29 mouse cellular contexts compared by ENCODE assay signal in the genomic region with DNA sequence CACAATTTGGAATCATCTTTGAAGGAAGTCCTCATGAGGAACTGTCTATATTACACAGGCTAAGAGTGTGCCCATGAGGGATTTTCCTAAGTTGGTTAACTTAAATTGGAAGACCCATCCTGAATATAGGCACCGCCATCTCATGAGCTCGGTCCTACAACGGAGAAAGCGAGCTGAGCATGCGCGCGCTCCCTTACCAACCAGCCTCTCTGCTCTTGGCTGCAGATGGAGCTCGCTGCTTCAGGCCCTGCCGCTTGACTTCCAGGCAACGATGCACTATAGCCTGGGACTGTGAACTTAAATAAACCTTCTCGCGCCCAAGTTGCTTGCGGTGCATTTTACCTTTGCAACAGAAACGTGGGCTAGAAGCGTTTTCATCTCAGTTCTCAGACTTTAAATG.
"Had no signal": no experiment of that assay in that cellular context is flagged by ENCODE, and none has a peak within 500 bp of the region (broad histone marks: within the 10 kb centered on the region; RNA-seq: fewer than 3 reads in every experiment).

No protein-coding gene starts in this region.

- H3K36me3 ChIP-seq: heart, embryonic 13.5 days; heart, embryonic 15.5 days; hindbrain, embryonic 10.5 days; hindbrain, embryonic 12.5 days; intestine, embryonic 15.5 days; limb, embryonic 13.5 days; limb, embryonic 15.5 days; liver, embryonic 12.5 days had no signal

- H3K9ac ChIP-seq: heart, embryonic 13.5 days; heart, embryonic 15.5 days; hindbrain, embryonic 12.5 days; hindbrain, embryonic 14.5 days; intestine, embryonic 15.5 days; kidney, embryonic 15.5 days; limb, embryonic 13.5 days; limb, embryonic 15.5 days; liver, embryonic 12.5 days; liver, embryonic 14.5 days had no signal

- H3K27me3 ChIP-seq: heart, embryonic 13.5 days; heart, embryonic 15.5 days; hindbrain, embryonic 12.5 days; intestine, embryonic 15.5 days; kidney, embryonic 15.5 days; limb, embryonic 13.5 days; limb, embryonic 15.5 days; liver, embryonic 12.5 days had no signal

- H3K4me3 ChIP-seq: heart, adult 2 months; heart, embryonic 13.5 days; heart, embryonic 15.5 days; hindbrain, embryonic 10.5 days; hindbrain, embryonic 12.5 days; intestine, embryonic 15.5 days; kidney, embryonic 15.5 days; limb, embryonic 13.5 days; limb, embryonic 15.5 days; liver, embryonic 12.5 days had no signal

- ATAC-seq: hindbrain, embryonic 16.5 days; inflammation-experienced regulatory T-cells, adult 6 months; intestine, embryonic 15.5 days; intestine, postnatal 0 days; liver, embryonic 12.5 days had no signal

- H3K27ac ChIP-seq: heart, adult 2 months; heart, embryonic 15.5 days; hindbrain, embryonic 10.5 days; hindbrain, embryonic 12.5 days; hindbrain, embryonic 14.5 days; intestine, embryonic 15.5 days; kidney, embryonic 15.5 days; kidney, postnatal 0 days; limb, embryonic 13.5 days; limb, embryonic 15.5 days; liver, embryonic 12.5 days; liver, embryonic 14.5 days had no signal

- DNase-seq: gastrocnemius, postnatal 14 days; gastrocnemius, postnatal 36 days; heart, adult 11 months; heart, adult 2 months; heart, postnatal 14 days; heart, postnatal 4 days; kidney, adult 18-20 months; kidney, adult 8-10 months; kidney, postnatal 14 days; kidney, postnatal 36 days; layer of hippocampus, adult 9-11 months; layer of hippocampus, postnatal 36 days; left cerebral cortex, postnatal 4 days had no signal

- H3K4me2 ChIP-seq: heart, embryonic 11.5 days; heart, embryonic 13.5 days; heart, embryonic 15.5 days; hindbrain, embryonic 12.5 days; hindbrain, embryonic 14.5 days; intestine, embryonic 15.5 days; kidney, embryonic 15.5 days; limb, embryonic 13.5 days; limb, embryonic 15.5 days; liver, embryonic 12.5 days had no signal

- H3K9me3 ChIP-seq: heart, embryonic 13.5 days; heart, embryonic 15.5 days; hindbrain, embryonic 10.5 days; hindbrain, embryonic 12.5 days; intestine, embryonic 15.5 days; kidney, embryonic 15.5 days; limb, embryonic 13.5 days; limb, embryonic 15.5 days; liver, embryonic 12.5 days had no signal
